Mouse (Mus musculus): ENCODE results near the gene Slc25a13. TPM values are rescaled to one million over a fixed set of nuclear protein-coding genes. Genes with fewer than 3 reads are reported as not detected.

Gene Slc25a13
- polyA plus RNA-seq, 1 experiment = 0.16 TPM

DNA sequence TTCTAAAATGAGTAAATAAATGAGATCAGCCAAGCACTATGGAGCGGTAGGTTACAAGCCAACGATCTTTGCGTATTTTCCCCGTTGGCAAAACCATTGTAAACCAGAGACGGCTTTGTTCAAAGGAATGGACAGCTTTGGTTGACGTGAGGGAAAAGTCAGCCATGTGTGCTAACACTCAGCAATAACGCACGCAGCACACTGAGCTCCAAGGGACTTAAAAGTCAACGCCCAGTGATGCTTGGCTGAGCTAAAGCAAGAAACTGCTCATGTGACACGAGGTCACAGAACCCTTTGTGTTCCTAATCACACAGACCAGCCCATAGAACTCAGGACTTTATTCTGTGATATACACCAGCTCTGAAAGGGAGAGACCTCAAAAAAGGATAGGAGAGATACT, 124.5 kb downstream of the Slc25a13 start:
- Histone ChIP-seq H3K36me3 (ENCODE audit: control insufficient read depth) (peaks cover 23% of the 10 kb centered on the region), H3K27me3 (ENCODE audit: control insufficient read depth) (no peaks in the 10 kb centered on the region), H3K4me1 (ENCODE audit: control insufficient read depth) (no peaks in the 10 kb centered on the region), H3K4me3 (replicated peaks) (no peak overlapping the region), H3K9me3 (ENCODE audit: control insufficient read depth, low read length) (no peaks in the 10 kb centered on the region)
- no peak for TF ChIP-seq TAL1 (IDR thresholded peaks at IDR 0.05; ENCODE audit: low read length)
- no peak for TF ChIP-seq GATA1 (IDR thresholded peaks at IDR 0.05; ENCODE audit: low read length)

- Histone ChIP-seq H3K4me3 (replicated peaks) (no peak overlapping the region), H3K36me3 (ENCODE audit: control insufficient read depth) (peaks cover 16% of the 10 kb centered on the region), H3K27me3 (ENCODE audit: control insufficient read depth) (no peaks in the 10 kb centered on the region), H3K4me1 (ENCODE audit: control insufficient read depth) (no peaks in the 10 kb centered on the region), H3K9me3 (ENCODE audit: control insufficient read depth, low read length) (no peaks in the 10 kb centered on the region)
- TF ChIP-seq GATA1 (IDR thresholded peaks at IDR 0.05; ENCODE audit: low read length) (no peak), TAL1 (IDR thresholded peaks at IDR 0.05; ENCODE audit: low read length) (no peak)
These were observed 126.0 kb downstream of the Slc25a13 start for GRCm38 (mm10) chr6:6091016-6091415.

- no peak overlapping the region for H3K4me3 ChIP-seq (replicated peaks)
- H3K9me3 ChIP-seq (ENCODE audit: control insufficient read depth, low read length) = no peaks in the 10 kb centered on the region
- no peaks in the 10 kb centered on the region for H3K27me3 ChIP-seq (ENCODE audit: control insufficient read depth)
- TF ChIP-seq TAL1 (IDR thresholded peaks at IDR 0.05; ENCODE audit: low read length) (no peak), GATA1 (IDR thresholded peaks at IDR 0.05; ENCODE audit: low read length) (no peak)
- H3K36me3 ChIP-seq (ENCODE audit: control insufficient read depth) = peaks cover 16% of the 10 kb centered on the region
- no peaks in the 10 kb centered on the region for H3K4me1 ChIP-seq (ENCODE audit: control insufficient read depth)
These were observed 128.8 kb downstream of the Slc25a13 start for GRCm38 (mm10) chr6:6088151-6088550.

GRCm38 (mm10) chr6:6080484-6080883, 136.5 kb downstream of the Slc25a13 start:
- H3K36me3 ChIP-seq (ENCODE audit: control insufficient read depth) = peaks cover 4% of the 10 kb centered on the region
- H3K4me1 ChIP-seq (ENCODE audit: control insufficient read depth) = no peaks in the 10 kb centered on the region
- TF ChIP-seq GATA1 (IDR thresholded peaks at IDR 0.05; ENCODE audit: low read length) (no peak), TAL1 (IDR thresholded peaks at IDR 0.05; ENCODE audit: low read length) (no peak)
- H3K4me3 ChIP-seq (replicated peaks) = no peak overlapping the region
- no peaks in the 10 kb centered on the region for H3K9me3 ChIP-seq (ENCODE audit: control insufficient read depth, low read length)
- no peaks in the 10 kb centered on the region for H3K27me3 ChIP-seq (ENCODE audit: control insufficient read depth)

- Histone ChIP-seq H3K4me1 (ENCODE audit: control insufficient read depth) (no peaks in the 10 kb centered on the region), H3K9me3 (ENCODE audit: control insufficient read depth, low read length) (no peaks in the 10 kb centered on the region), H3K4me3 (replicated peaks) (no peak overlapping the region), H3K36me3 (ENCODE audit: control insufficient read depth) (no peaks in the 10 kb centered on the region; the same call in 1 of the 2 replicates), H3K27me3 (ENCODE audit: control insufficient read depth) (no peaks in the 10 kb centered on the region)
- TF ChIP-seq TAL1 (IDR thresholded peaks at IDR 0.05; ENCODE audit: low read length) (no peak), GATA1 (IDR thresholded peaks at IDR 0.05; ENCODE audit: low read length) (no peak)
These were observed 139.7 kb downstream of the Slc25a13 start for GRCm38 (mm10) chr6:6077234-6077633.

GRCm38 (mm10) chr6:6075940-6076447, 141.0 kb downstream of the Slc25a13 start:
- Histone ChIP-seq H3K27me3 (ENCODE audit: control insufficient read depth) (no peaks in the 10 kb centered on the region), H3K9me3 (ENCODE audit: control insufficient read depth, low read length) (no peaks in the 10 kb centered on the region), H3K36me3 (ENCODE audit: control insufficient read depth) (peaks cover 2% of the 10 kb centered on the region; the same call in 1 of the 2 replicates), H3K4me1 (ENCODE audit: control insufficient read depth) (no peaks in the 10 kb centered on the region), H3K4me3 (replicated peaks) (no peak overlapping the region)
- TF ChIP-seq GATA1 (IDR thresholded peaks at IDR 0.05; ENCODE audit: low read length) (no peak), TAL1 (IDR thresholded peaks at IDR 0.05; ENCODE audit: low read length) (no peak)

DNA sequence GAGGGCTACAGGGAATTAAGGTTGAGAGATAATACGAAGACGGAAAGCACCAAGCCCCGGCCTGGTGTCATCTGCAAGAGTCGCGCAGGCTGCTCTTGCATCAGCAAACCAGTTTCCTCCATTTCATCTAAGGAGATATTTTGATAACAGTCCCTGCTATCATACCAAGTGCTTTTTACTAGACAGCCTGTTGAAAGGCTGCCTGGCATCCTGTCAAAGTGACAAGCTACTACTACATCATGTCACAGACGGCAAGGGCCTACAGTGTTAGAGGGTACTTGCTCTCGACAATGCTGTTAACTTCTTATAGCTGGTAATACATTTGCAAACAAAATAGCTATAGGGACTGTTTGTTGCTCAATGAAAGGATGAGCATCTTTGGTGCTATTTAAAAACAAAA, 145.9 kb downstream of the Slc25a13 start:
- Histone ChIP-seq H3K4me1 (ENCODE audit: control insufficient read depth) (no peaks in the 10 kb centered on the region), H3K4me3 (replicated peaks) (no peak overlapping the region), H3K27me3 (ENCODE audit: control insufficient read depth) (no peaks in the 10 kb centered on the region), H3K36me3 (ENCODE audit: control insufficient read depth) (0 out of 2 replicates have a peak, but pooled peaks cover 2% of the 10 kb centered on the region), H3K9me3 (ENCODE audit: control insufficient read depth, low read length) (no peaks in the 10 kb centered on the region)
- no peak for TF ChIP-seq GATA1 (IDR thresholded peaks at IDR 0.05; ENCODE audit: low read length)
- no peak for TF ChIP-seq TAL1 (IDR thresholded peaks at IDR 0.05; ENCODE audit: low read length)

- Histone ChIP-seq H3K36me3 (ENCODE audit: control insufficient read depth) (0 out of 2 replicates have a peak, but pooled peaks cover 2% of the 10 kb centered on the region), H3K9me3 (ENCODE audit: control insufficient read depth, low read length) (no peaks in the 10 kb centered on the region), H3K4me1 (ENCODE audit: control insufficient read depth) (no peaks in the 10 kb centered on the region), H3K27me3 (ENCODE audit: control insufficient read depth) (no peaks in the 10 kb centered on the region), H3K4me3 (replicated peaks) (no peak overlapping the region)
- no peak for TF ChIP-seq GATA1 (IDR thresholded peaks at IDR 0.05; ENCODE audit: low read length)
These were observed 147.0 kb downstream of the Slc25a13 start for GRCm38 (mm10) chr6:6070015-6070414.

GRCm38 (mm10) chr6:6067201-6067600, 149.8 kb downstream of the Slc25a13 start:
- no peak overlapping the region for H3K4me3 ChIP-seq (replicated peaks)
- H3K9me3 ChIP-seq (ENCODE audit: control insufficient read depth, low read length) = no peaks in the 10 kb centered on the region
- TF ChIP-seq GATA1 (IDR thresholded peaks at IDR 0.05; ENCODE audit: low read length) = no peak
- TF ChIP-seq TAL1 (IDR thresholded peaks at IDR 0.05; ENCODE audit: low read length) = no peak
- no peaks in the 10 kb centered on the region for H3K27me3 ChIP-seq (ENCODE audit: control insufficient read depth)
- H3K4me1 ChIP-seq (ENCODE audit: control insufficient read depth) = no peaks in the 10 kb centered on the region
- H3K36me3 ChIP-seq (ENCODE audit: control insufficient read depth) = 0 out of 2 replicates have a peak, but pooled peaks cover 2% of the 10 kb centered on the region

GRCm38 (mm10) chr6:6058548-6058947, 158.4 kb downstream of the Slc25a13 start:
- Histone ChIP-seq H3K27me3 (ENCODE audit: control insufficient read depth) (no peaks in the 10 kb centered on the region), H3K4me3 (replicated peaks) (no peak overlapping the region), H3K9me3 (ENCODE audit: control insufficient read depth, low read length) (no peaks in the 10 kb centered on the region), H3K36me3 (ENCODE audit: control insufficient read depth) (no peaks in the 10 kb centered on the region; the same call in 1 of the 2 replicates), H3K4me1 (ENCODE audit: control insufficient read depth) (peaks cover 2% of the 10 kb centered on the region; the same call in 1 of the 2 replicates)
- no peak for TF ChIP-seq GATA1 (IDR thresholded peaks at IDR 0.05; ENCODE audit: low read length)

All from erythroblast, embryonic 14.5 days (primary cell).